Mouse (Mus musculus): ENCODE results near the gene Zfp644. TPM values are rescaled to one million over a fixed set of nuclear protein-coding genes. Genes with fewer than 3 reads are reported as not detected.
A peak's percentile ranks its signal among the peaks of the same experiment; 100 is the strongest.
"Not testable (repeated sequence)": the region's sequence is repeated elsewhere in the genome, so short reads cannot be mapped to it uniquely, and the experiment has no call there.

Zfp644 gene
- 100 to 1,000 TPM; 102 to 132 (median 114) TPM for total RNA-seq (2022)

DNA sequence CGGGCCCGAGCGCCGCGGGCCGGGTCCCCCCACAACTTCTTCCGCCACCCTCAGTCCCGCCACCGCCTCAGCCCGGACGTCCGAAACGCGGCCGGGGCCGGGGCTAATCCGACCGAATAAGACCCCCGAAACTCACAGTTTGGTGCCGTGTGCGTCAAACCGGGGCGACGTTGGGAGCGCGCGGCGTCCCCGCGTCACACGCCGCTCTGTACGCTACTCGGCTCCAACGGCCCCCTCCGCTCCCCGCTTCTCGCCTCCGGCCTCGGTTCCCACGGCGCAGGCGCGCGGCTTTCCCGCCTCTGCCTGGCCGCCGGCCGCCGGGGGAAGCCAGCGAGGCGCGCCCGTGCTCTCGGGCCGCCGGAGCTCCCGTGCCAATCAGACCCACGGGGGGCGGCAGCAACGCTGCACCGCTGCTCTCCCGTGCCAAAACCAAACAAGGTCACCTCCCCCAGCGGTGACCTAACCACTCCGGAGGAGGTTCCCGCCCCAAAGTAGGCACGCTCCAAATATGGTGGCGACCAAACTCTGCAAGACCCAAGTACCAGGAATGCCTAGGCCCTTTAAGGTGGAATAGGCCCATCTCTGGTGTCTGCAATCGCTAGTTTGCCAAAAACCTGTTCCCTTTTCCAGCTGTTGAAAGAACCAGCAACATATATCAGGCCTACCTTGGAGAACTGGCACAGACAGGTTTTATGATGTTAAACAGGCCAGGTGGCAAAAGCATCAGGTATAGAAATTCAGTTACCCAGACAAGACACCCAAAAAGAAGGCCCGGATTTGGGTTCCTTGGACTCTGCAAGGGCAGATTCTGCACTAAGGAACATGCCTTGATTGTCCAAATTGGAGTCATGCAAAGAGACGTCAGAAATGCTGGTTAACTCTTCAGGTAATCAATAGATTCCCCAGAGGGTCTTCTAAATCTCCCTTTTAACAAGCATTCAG is at the start of gene Zfp644:
Gene Zfp644, minus strand, starts transcription at position 892 of the 942 bp plus-strand sequence.
- DNase-seq (ENCODE audit: low spot score in 2 of 2) = peak; percentile 80 to 88

DNA sequence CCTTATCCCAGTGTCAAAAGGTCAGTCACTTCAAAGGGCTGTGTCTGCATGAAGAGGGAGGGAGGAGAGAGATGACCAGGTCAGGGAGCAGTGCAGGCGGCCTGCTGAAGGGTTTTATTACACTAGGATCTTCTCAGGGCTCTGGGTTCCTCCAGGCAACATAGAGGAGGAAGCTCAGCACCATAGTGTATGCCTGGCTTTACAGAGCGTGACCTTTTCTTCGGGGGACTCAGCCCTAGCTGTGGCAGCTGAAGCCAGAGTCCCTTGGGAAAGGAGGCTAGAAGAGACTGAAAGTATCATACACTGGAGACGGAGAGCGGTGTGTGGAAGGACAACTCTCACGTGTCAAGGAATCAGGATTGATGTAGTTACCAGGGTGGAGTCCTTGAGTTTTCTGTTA is 42.6 kb upstream of the Zfp644 start:
- no peak for DNase-seq (ENCODE audit: low spot score in 2 of 2)

DNA sequence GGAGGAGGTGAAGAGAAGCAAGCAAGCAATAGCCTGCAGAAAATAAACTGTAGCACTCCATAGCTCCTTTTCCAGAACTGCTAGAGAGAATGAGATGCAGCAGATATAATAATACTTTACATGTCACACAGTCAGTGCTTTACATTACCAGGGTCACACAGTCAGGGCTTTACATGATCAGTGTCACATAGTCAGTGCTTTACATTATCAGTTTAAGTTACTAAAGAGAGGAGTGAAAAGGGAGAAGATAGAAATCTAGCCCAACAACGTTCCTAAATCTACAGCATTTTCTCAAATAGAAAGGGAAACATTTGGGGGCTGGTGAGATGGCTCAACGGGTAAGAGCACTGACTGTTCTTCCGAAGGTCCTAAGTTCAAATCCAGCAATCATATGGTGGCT is 26.4 kb upstream of the Zfp644 start:
- no peak for DNase-seq (ENCODE audit: low spot score in 2 of 2)

DNA sequence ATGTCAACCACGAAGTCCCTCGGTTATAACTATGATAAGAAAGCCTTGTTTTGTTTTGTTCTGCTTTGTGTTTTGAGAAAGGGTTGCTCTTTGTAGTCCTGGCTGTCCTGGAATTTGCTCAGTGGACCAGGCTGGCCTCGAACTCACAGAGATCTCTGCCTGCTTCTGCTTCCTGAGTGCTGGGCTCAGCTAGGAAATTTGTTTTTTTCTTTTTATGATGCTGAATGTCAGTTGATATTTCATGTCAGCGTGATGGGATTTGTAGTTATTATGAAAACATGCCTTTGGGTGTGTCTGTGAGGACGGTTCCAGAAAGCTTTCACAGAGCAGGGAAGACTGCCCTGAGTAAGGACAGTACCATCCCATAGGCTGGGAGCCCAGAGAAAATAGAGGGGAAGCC is 25.7 kb upstream of the Zfp644 start:
- no peak for DNase-seq (ENCODE audit: low spot score in 2 of 2)

DNA sequence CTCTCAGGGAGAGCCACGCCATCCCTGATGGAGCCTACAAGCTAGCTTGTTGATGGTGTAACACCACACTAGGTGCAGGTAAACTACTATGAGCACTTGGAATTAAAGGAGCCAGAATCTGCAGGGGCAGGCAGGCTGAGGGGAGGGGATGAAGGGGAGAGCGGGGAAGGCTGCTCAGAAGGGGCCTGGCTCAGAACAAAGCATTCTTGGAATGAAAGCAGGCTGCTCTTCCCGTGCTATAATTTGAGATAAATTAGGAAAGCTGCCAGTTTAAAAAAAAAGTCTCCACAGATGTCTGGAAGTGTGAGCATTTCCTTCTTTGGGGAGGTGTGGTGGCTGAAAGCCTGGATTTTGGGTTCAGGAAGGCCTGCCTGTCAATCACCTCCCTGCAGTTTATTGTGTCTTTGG is 14.8 kb upstream of the Zfp644 start:
- peak in 1 of 2 experiments; percentile 8 for DNase-seq (ENCODE audit: low spot score in 2 of 2)

DNA sequence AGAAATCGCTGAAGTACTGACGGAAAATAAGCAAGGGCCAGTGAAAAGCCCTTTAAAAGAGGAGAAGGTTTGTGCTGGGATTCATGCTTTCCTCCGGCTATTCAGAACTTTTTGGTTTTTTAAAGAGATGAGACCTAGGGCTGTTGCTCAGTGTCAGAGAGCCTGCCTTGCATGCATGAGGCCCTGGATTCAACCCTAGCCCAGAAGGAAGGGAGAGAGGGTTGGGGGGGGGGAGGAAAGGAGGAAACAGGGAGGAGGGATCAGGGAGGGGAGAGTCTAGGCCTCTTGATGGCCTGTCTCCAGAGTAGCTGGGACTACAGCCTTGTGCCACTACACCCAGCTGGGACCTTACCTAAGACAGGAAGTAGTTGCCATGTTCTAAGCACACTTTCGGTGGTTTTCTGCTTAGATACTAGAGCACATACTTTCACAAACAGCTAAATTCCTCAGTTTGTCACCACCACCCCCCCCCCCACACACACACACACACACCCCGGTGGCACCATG is 14.2 kb upstream of the Zfp644 start:
- DNase-seq (ENCODE audit: low spot score in 2 of 2) = no peak

DNA sequence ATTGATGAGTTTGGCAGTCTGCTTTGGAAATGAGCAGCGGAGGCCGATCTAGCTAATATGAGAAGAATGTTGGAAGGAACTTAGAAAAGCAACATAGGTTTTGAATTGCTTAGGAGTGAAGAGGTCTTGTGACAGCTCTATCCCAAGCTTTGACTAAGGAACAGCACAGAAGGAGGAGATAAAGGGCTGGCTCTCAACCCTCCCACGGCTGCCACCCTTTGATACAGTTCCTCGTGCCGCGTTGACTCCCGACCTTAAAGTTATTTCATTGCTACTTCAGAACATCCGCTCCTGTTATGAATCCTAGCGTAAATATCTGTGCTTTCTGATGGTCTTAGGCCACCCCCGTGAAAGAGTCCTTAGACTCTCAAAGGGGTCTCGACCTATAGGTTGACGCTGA is 13.5 kb upstream of the Zfp644 start:
- no peak for DNase-seq (ENCODE audit: low spot score in 2 of 2)

DNA sequence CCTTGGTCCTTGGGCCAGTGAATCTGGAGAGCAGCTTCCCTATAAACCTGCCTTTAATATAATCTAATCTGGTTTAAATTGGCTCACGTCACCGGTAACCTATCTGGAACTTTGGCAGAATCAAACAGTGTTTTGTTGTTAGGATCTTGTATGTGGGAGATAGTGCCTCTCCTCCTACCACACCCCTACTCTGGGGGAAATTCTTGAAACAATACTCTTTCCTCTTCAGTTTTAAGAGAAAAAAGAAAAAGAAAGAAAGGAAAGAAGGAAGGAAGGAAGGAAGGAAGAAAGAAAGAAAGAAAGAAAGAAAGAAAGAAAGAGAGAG is 13.0 kb upstream of the Zfp644 start:
- no peak for DNase-seq (ENCODE audit: low spot score in 2 of 2)

DNA sequence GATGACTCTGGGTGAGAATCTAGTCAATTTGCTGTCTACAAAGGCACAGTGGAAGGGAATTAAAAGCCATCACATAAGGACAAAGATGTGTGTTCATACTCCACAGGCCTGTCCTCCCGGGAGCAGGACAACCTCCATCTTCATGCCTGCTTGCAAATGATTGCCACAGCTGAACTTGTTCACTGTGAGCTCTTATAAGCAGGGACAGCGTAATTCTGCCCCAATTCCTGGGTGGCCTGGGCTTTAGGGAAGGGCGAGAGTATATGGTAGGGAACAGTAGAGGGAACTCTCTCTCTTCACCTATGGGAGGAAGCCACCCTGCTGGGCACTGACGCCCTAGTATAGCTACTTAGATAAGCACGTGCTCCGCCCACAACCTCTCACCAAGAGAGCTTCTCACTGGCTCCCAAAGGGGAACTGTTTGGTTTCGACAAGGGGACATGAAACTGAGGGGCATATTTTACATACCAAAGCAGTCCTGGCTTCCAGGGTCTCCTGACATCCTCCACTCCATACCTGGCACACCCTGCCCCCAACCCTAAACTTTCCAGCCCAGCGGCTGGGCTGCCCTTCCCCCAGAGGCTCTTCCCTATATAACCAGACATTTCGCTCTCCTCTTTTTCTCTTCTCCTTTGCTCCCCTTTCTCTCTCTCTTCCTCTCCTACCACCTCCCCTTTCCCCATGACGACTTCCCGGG is 12.4 kb upstream of the Zfp644 start:
- DNase-seq (ENCODE audit: low spot score in 2 of 2) = no peak

DNA sequence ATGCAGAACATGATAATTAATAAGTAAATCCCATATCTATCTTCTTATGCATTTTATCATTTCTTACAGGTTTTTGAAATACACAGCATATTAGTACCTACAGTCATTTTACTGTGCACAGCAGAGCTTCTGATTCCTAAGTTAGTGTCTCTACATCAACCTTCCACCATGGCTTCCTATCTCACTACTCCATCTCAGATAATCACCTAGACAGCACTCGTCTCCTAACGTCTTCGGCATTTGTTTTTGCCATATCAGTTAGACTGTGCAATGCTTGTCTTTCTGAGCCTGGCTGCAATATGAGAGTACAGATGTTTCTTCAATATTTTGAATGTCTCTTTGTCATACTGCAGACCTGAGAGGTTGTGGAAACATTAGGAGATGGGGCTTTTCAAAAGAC is 9.3 kb upstream of the Zfp644 start:
- no peak for DNase-seq (ENCODE audit: low spot score in 2 of 2)

DNA sequence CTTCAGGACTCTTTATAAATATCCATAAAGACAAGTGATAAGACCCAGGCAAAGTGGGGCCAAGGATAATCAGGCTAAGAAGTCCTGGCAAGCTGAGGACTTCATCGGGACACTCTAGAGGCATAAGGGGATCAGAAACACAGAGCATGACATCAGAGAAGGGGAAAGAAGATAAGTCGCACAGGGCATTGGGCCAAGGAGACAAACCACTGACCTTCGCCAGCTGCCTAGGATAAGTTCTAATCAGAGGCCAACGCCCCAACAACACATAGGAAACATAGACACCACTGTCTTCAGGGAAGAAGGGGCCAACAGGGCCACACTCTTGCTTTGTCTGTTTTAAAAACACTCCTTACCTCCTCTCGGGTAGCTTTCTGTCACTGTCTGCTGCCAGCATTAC is 8.1 kb upstream of the Zfp644 start:
- DNase-seq (ENCODE audit: low spot score in 2 of 2) = no peak

DNA sequence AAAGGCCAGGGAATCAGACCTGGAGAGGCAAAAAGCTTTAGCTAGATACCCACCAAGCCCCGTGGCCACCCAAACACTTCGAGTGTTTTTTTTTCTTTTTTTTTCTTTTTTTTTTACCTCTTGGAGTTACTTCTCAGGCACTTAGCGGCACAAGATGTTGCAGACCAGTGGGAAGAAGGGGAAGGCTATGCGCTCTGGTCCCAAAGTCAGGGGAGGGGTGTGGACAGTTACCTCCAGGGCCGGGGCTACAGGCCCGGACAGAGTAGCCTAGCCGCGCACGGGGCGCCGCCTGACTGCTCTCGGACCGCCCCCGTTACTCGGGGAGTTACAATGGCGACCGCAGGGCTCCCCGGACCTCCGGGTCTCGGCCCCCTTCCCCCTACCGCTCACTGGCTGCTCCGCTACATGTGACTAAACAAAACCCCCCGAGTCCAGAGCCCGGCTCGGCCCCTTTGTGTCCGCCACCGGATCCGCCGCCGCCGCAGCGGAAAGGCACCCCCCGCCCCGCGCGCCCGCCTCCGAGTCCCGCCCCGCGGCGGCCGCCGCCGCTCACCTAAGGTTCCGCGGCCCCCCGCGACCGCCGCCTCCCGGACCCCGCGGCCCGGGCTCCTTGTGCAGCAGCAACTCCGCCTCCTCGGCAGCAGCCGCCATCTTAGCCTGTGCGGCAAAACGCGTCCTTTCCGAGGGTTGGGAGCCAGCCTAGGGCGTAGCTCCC is 1.2 kb downstream of the Zfp644 start:
- peak in 1 of 2 experiments; percentile 56 for DNase-seq (ENCODE audit: low spot score in 2 of 2)

DNA sequence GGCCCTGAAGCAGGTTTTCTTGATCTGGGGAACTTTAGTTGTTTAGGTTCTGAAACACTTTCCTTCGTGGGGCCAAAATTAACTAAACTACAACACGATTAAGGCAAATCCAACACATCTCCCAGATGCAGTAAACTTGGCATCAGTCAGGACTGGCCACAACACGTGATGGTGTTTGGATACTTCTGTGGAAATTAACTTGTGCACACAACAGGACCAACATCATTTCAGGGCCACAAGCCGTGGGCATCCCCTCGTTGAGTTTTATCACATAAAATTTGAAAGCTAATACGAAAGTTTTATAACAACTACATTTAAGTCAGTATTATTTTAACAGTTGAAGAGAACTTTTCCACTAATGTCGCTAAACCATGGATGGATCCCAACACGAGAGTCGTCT is 1.9 kb downstream of the Zfp644 start:
- no peak for DNase-seq (ENCODE audit: low spot score in 2 of 2)

DNA sequence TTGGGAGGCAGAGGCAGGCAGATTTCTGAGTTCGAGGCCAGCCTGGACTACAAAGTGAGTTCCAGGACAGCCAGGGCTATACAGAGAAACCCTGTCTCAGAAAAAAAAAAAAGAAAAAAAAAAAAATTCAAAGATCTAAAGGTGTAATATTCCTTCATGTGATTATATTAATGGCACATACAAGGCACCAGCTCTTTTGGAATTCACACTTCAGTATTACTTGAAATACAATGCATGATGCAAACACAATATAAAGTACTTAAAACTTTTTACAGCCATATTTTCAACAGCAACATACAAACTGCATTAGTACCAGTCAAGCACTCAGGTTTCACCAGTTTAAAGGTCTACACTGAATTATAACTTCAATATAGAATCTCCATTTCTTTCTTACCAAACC is 2.4 kb downstream of the Zfp644 start:
- no peak for DNase-seq (ENCODE audit: low spot score in 2 of 2)

DNA sequence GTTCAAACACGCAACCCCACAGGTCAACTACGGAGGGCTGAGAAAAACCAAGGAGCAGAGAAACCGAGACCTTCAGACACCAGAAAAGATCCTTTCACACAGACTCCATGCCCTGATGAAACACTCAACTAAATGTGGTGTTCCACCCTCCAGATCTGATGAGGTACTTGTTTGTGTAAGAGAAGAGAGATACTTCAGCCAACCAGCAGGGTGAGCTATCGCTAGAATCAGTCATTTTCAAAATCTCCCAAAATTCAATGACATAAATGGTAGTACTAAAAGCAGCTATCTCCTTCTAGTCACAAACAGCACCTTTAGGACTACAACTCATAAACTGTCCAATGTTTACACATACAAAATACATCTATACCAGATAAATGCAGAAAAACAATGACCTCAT is 4.1 kb downstream of the Zfp644 start:
- DNase-seq (ENCODE audit: low spot score in 2 of 2) = no peak

DNA sequence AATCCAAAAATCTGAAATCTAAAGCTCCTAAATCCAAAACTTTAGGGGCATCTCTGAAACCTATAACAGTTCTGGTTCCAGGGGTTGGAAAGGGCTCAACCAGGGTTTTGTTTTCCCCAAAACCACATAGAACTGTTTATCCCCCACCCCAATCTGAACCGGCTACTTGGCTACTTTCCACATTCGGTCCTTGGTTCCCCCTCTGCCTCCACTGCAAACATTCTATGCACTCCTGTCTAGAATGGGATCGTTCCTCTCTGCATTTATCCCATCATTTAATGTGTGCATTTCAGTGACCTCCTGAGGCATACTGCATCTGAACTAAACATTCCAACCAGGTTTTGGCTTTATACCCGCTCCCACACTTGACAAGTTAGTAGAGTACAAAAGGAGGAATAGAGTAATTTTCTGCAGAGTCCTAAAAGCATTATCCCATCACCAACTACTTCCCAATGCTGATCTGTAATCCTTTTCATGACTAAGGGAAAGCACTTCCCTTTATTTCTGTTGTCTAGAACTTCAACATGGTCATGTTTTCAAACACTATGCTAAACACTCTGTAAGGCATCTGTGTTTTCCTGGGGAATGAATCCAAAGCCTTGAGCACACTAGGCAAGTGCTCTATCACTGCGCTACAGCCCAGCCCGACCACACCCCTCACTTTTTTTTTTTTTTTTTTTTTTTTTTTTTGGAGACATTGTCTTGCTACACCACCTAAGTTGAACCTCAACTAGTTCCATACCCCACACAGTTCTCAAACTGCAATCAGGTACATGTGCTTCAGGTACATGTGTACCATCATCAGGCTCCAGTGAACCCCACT is 16.2 kb downstream of the Zfp644 start:
- no peak for DNase-seq (ENCODE audit: low spot score in 2 of 2)

DNA sequence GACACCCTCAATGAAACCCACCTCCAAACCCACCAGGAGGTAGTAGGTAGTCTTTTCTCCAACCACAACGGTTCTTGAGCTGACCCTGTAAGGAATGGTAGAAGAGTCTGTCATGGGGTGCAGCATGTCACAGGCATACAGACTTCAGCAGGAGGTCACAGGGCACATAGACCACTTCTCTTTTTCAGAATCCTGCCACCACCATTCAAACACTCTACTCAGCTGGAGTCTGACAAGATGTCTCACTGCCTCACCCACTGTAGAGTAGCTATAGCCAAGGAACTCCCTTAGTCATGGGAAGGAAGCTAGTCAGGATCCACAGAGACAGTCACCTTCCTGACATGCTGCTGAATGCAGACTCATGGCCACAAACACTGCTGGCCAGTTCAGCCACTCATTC is 17.4 kb downstream of the Zfp644 start:
- no peak for DNase-seq (ENCODE audit: low spot score in 2 of 2)

DNA sequence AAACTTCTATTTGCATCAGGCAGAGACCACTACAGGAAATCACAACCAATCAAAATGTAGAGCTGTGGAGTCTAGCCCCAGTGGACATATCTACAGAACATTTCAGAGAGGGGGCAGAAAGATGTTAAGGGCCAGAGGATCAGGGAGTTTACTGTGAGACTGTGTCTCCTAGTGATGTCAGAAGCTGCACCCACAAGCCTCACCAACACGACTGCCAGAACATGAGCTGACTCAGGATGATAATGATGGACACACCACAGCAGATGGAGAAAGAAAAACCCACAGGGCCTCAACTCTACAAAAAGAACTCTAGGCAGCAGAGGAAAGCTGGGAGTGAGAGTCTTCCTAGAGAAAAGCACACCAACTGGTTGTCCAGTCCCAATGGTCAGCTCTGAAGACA is 18.3 kb downstream of the Zfp644 start:
- not testable (repeated sequence) for DNase-seq (ENCODE audit: low spot score in 2 of 2)

DNA sequence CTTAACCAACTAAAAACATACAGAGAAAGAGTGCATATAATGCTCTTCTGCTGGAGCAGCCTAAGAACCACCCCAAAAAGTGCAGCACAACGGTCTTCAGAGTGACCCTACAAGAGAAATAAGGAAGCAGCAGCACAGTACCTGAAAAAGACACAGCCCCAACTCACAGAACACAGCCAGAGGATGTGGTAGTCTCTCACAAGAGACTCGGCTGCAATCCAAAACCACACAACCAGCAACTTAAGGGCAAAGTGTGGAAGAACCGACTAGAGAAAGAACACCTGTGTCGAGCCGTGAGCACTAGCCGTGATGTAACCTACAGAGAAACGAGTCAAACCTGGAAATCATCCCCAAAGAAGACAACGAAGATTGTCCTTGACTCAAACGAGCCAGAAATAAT is 20.3 kb downstream of the Zfp644 start:
- no peak for DNase-seq (ENCODE audit: low spot score in 2 of 2)

DNA sequence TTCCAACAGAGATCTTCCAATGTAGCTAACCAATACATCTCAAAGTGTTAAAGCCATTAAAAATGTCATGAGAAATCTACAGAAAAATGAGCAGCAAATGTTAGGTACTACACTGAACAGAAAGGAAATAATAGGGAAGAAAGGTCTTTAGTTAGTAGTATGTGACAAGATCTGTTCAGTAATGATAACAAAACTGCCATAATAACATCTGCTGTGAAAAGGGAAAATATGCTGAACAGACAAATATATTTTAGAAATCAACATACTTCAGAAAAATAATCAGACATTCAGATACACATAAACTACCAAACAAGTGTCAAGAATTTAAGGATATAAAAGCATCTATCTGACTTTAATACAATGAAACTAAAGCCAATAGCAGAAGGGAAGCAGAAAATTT is 24.5 kb downstream of the Zfp644 start:
- no peak for DNase-seq (ENCODE audit: low spot score in 2 of 2)

DNA sequence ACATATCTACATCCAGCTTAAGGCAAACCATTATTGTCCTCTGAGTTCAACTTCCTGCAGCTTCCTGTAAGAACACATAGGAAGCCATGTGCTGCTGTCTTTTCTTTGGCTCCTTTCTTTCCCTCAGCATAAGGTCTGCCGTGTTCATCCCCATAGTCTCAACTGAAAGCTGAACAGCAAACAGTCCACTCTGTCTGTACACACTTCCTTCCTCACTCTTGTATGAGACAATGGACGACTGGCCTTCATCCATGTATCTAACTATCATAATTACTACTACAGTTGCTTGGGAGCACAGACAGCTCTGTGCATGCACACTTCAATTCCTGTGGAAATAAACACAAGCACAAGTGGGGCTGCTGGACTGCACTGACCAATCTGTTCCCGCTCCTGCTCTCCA is 25.2 kb downstream of the Zfp644 start:
- DNase-seq (ENCODE audit: low spot score in 2 of 2) = no peak
